Mouse (Mus musculus) small intestine, adult 2 months (tissue): ENCODE measurements around the gene Cmtm7. TPM values are rescaled to one million over a fixed set of nuclear protein-coding genes. Genes with fewer than 3 reads are reported as not detected.

ENCODE experiments used
- H3K27ac ChIP-seq: fragments of 200-500 bp; 2 replicates; pipeline ENCODE4 v1.5.1; 2012; ENCODE audit warnings: low read depth, low read length, control low read depth, inconsistent platforms; ENCODE audit not compliant: insufficient read depth
- H3K27me3 ChIP-seq: fragments of 200-500 bp; 2 replicates; pipeline ENCODE4 v1.6.1; 2012; ENCODE audit warnings: mild to moderate bottlenecking, moderate library complexity, low read length, inconsistent platforms; ENCODE audit not compliant: control insufficient read depth, insufficient read depth
- H3K36me3 ChIP-seq: fragments of 200-500 bp; 2 replicates; pipeline ENCODE4 v1.6.1; 2012; ENCODE audit warnings: mild to moderate bottlenecking, low read length, control low read depth, inconsistent platforms; ENCODE audit not compliant: control insufficient read depth, insufficient read depth
- H3K4me1 ChIP-seq: fragments of 200-500 bp; 2 replicates; pipeline ENCODE4 v1.6.1; 2012; ENCODE audit warnings: low read length, inconsistent platforms, mixed read lengths; ENCODE audit not compliant: control insufficient read depth, insufficient read depth, insufficient read length
- H3K4me3 ChIP-seq: fragments of 200-500 bp; 2 replicates; pipeline ENCODE4 v1.5.1; 2012; ENCODE audit warnings: low read depth, mild to moderate bottlenecking, control low read depth, inconsistent platforms, low read length, moderate library complexity
- CTCF ChIP-seq: fragments of 200-500 bp; IDR thresholded peaks from 2 replicates; pipeline ENCODE4 v1.5.1; 2012; ENCODE audit warnings: low read depth, mild to moderate bottlenecking, control low read depth, inconsistent platforms, low read length, moderate library complexity, mixed read lengths; ENCODE audit not compliant: insufficient replicate concordance, insufficient read length; ENCODE audit errors: extremely low read depth
- POLR2A ChIP-seq: fragments of 200-500 bp; IDR thresholded peaks from 2 replicates; pipeline ENCODE4 v1.6.1; 2012; ENCODE audit warnings: low read depth, mild to moderate bottlenecking, control low read depth, inconsistent platforms, low read length, moderate library complexity
- WGBS: fragments of 180-500 bp; shearing (Covaris S2); methylation state at CpG from one replicate; pipeline ENCODE4 v1.1.7; 2018; 5-methylcytosine and 5-hydroxymethylcytosine counted together
- polyA plus RNA-seq: library from polyadenylated mRNA; depleted of rRNA; stranded (reverse); fragments of >200 nt; gene quantifications from 2 replicates; pipeline ENCODE4 v1.2.3, GENCODE M21; 2012

Gene Cmtm7
- polyA plus RNA-seq, 1 experiment, result 70.4 TPM

- Histone ChIP-seq H3K27me3 (peaks cover 6% of the 10 kb centered on the region; the same call in 1 of the 2 replicates), H3K4me3 (no peak overlapping the region), H3K27ac (no peak overlapping the region), H3K36me3 (no peaks in the 10 kb centered on the region), H3K4me1 (no peaks in the 10 kb centered on the region; the same call in 1 of the 2 replicates)
- TF ChIP-seq POLR2A (no peak), CTCF (no peak)
- WGBS, result 26% methylated on average over 5 of the region's 5 CpGs
These were observed 27.0 kb upstream of the Cmtm7 start for GRCm38 (mm10) chr9:114808671-114809070.

DNA sequence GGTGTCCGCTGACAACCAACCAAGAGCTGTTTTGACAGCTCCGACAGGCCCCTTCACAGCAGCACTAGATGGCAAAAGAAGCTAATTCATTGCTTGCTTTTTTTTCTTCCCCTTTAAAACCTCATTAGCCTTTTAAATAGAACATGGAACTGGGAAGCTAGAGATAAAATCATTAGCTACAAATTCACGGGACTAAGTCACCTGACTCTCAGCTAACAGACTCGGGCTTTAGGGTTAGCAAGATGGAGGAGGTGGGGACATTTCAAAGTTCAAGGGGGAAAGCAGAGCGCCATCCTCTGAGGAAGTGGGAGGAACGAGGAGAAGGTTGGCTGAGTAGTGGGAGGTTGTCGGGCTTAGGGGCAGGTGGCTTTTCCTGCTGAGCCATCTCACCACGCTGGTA, 25.6 kb upstream of the Cmtm7 start:
- Histone ChIP-seq H3K27me3 (peaks cover 6% of the 10 kb centered on the region; the same call in 1 of the 2 replicates), H3K27ac (no peak overlapping the region), H3K4me1 (no peaks in the 10 kb centered on the region; the same call in 1 of the 2 replicates), H3K36me3 (no peaks in the 10 kb centered on the region), H3K4me3 (no peak overlapping the region)
- no peak for TF ChIP-seq POLR2A
- TF ChIP-seq CTCF, result no peak
- WGBS, result 60% methylated on average over 8 of the region's 8 CpGs

DNA sequence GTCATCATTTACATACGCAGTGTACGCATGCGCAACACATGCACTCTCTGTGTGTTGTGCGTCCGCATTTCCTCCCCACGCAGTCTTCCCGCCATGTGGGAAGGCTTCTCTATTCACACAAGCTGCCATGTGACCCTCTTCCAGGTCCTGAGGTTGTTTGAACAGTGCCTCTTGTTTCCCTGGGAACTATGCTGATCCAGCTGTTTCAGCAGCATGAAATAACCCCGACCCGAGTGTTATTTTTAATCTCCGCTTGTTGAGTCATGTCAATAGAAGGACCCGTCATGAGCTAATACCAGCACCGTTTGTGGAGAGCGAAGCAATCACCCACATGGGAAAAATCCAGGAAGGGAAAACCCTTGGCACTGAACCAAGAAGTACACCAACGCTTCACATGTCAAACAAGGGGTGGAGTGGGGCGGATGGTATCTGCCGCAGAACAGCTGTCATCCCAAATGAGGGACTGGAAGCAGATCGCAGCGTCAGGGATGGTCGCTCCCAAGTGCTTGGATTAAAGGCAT, 23.6 kb upstream of the Cmtm7 start:
- H3K4me3 ChIP-seq, result no peak overlapping the region
- TF ChIP-seq POLR2A (no peak), CTCF (no peak)
- H3K4me1 ChIP-seq, result no peaks in the 10 kb centered on the region
- H3K27me3 ChIP-seq, result 0 out of 2 replicates have a peak, but pooled peaks cover 6% of the 10 kb centered on the region
- no peak overlapping the region for H3K27ac ChIP-seq
- 40% methylated on average over 19 of the region's 19 CpGs for WGBS
- no peaks in the 10 kb centered on the region for H3K36me3 ChIP-seq

- Histone ChIP-seq H3K27me3 (no peaks in the 10 kb centered on the region), H3K27ac (no peak overlapping the region), H3K4me1 (no peaks in the 10 kb centered on the region), H3K4me3 (no peak overlapping the region), H3K36me3 (no peaks in the 10 kb centered on the region)
- TF ChIP-seq CTCF, result no peak
- no peak for TF ChIP-seq POLR2A
- WGBS, result 77% methylated on average over 1 of the region's 1 CpGs
These were observed 20.5 kb upstream of the Cmtm7 start for GRCm38 (mm10) chr9:114802191-114802590.

GRCm38 (mm10) chr9:114801301-114801700, 19.6 kb upstream of the Cmtm7 start:
- TF ChIP-seq CTCF, result no peak
- TF ChIP-seq POLR2A, result no peak
- Histone ChIP-seq H3K4me3 (no peak overlapping the region), H3K27me3 (no peaks in the 10 kb centered on the region), H3K27ac (no peak overlapping the region), H3K36me3 (no peaks in the 10 kb centered on the region), H3K4me1 (no peaks in the 10 kb centered on the region)
- WGBS, result 83% methylated on average over 15 of the region's 15 CpGs

GRCm38 (mm10) chr9:114799498-114800107, 17.9 kb upstream of the Cmtm7 start:
- no peaks in the 10 kb centered on the region for H3K36me3 ChIP-seq
- H3K27ac ChIP-seq, result no peak overlapping the region
- 70% methylated on average over 10 of the region's 10 CpGs for WGBS
- H3K4me1 ChIP-seq, result no peaks in the 10 kb centered on the region
- H3K27me3 ChIP-seq, result no peaks in the 10 kb centered on the region
- no peak overlapping the region for H3K4me3 ChIP-seq
- no peak for TF ChIP-seq POLR2A
- TF ChIP-seq CTCF, result no peak

DNA sequence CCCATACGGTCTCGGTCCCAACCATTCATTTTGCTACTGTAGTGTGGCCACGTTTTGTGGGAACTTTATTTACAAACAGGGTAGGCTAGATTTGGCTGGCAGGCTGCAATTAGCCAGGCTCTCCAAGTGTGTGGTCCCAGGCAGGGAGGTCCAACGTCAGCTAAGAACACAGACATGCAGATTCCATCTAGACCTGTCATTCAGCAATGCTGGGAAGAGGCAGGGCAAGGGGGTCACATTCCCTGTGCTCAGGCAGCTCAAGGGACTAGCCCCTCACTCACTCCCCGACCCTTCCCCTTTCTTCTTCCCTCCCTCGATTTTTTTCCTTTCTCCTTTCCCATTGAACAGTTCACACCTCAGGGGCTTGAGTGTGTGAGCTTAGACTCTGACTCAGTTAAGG, 17.2 kb upstream of the Cmtm7 start:
- 73% methylated on average over 6 of the region's 6 CpGs for WGBS
- TF ChIP-seq CTCF (no peak), POLR2A (no peak)
- Histone ChIP-seq H3K4me1 (no peaks in the 10 kb centered on the region; the same call in 1 of the 2 replicates), H3K36me3 (no peaks in the 10 kb centered on the region), H3K27ac (no peak overlapping the region), H3K27me3 (no peaks in the 10 kb centered on the region), H3K4me3 (no peak overlapping the region)
